14 mouse cellular contexts compared by ENCODE assay signal in the genomic region with DNA sequence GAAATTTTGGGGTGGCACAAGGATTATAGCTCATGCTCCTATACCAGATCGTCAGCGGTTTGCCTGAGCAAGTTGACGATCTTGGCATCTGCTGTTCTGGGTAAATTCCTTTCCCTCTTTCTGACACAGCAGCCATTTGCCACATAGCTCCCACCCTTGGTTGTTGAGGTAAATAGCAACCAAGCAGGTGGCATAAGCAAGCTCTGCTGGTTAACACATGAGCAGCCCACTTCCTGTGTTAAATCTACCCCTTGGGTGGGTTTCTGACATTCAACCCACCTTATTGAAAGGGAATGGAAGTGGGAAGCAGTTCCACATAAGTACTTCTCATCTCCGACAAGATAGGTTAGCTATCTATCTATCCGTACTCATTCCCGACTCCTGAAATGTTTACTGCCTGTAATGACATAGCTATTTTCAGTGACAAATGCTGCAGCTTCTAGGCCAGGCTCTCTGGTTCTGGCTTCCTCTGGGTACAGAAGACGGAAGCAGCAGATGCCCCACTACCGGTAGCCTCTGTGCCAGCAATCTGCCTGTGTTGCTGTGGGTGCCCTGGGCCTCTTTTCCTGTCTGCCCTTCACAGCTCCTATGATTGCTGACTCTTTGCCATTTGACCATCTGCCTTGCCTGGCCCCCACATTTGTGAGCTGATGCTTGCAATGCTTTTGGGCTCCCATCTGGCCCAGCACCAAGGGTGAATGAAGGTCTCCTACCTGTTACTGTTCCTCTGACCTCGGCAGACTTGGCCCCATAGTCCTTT. TPM values are rescaled to one million over a fixed set of nuclear protein-coding genes. Genes with fewer than 3 reads are reported as not detected.
A peak's percentile ranks its signal among the peaks of the same experiment; 100 is the strongest.
DNase-seq lines count a peak whose midpoint lies in the region; ATAC-seq and TF ChIP-seq lines count a peak whose summit lies in the region.
"Had no signal": no experiment of that assay in that cellular context is flagged by ENCODE, and none has a peak within 500 bp of the region (broad histone marks: within the 10 kb centered on the region; RNA-seq: fewer than 3 reads in every experiment).

No protein-coding gene starts in this region.

- no peak overlapping the region for H3K9ac ChIP-seq in intestine, postnatal 0 days (ENCODE audit: low read depth, low read length)
- H3K9ac ChIP-seq: neural tube, embryonic 12.5 days had no signal

- H3K27ac ChIP-seq in kidney, adult 2 months (ENCODE audit: insufficient read depth, low read depth, low read length) = no peak overlapping the region
- H3K27ac ChIP-seq in intestine, postnatal 0 days (ENCODE audit: low read depth, low read length) = no peak overlapping the region
- H3K27ac ChIP-seq: kidney, postnatal 0 days; neural tube, embryonic 12.5 days had no signal

- H3K27me3 ChIP-seq in kidney, adult 2 months (replicated peaks; ENCODE audit: control insufficient read depth, insufficient read depth, low read length) = no peaks in the 10 kb centered on the region
- no peaks in the 10 kb centered on the region for H3K27me3 ChIP-seq in intestine, postnatal 0 days (replicated peaks; ENCODE audit: control insufficient read depth, insufficient read depth, low read length)
- H3K27me3 ChIP-seq: neural tube, embryonic 12.5 days had no signal

- TF ChIP-seq CTCF in kidney, adult 2 months (conservative IDR thresholded peaks at IDR 0.05; ENCODE audit: insufficient read depth, insufficient read length, low read depth, low read length) = no peak
- TF ChIP-seq CTCF in intestine, postnatal 0 days (IDR thresholded peaks at IDR 0.05; ENCODE audit: low read depth) = no peak

- ATAC-seq in intestine, postnatal 0 days = no peak

- DNase-seq in heart, adult 11 months = peak; percentile 91
- no peak for DNase-seq in heart, postnatal 36 days
- DNase-seq in CD4-positive, CD25-positive, alpha-beta regulatory T cell, adult 2 months (ENCODE audit: low read depth, low spot score) = peak; percentile 53
- DNase-seq in cerebellum, postnatal 10 days = peak; percentile 83 to 87
- DNase-seq in naive thymus-derived CD4-positive, alpha-beta T cell, adult 2 months (ENCODE audit: low read depth) = peak; percentile 70
- DNase-seq in kidney, adult 2 months = no peak
- no peak for DNase-seq in kidney, postnatal 10 days

- no peaks in the 10 kb centered on the region for H3K9me3 ChIP-seq in intestine, postnatal 0 days (ENCODE audit: control insufficient read depth)
- H3K9me3 ChIP-seq: neural tube, embryonic 12.5 days had no signal

- WGBS in kidney, adult 2 months = 77% methylated on average over 9 of the region's 9 CpGs
- 69% methylated on average over 9 of the region's 9 CpGs for WGBS in intestine, postnatal 0 days

- H3K36me3 ChIP-seq in kidney, adult 2 months (ENCODE audit: control insufficient read depth, insufficient read depth, low read length) = no peaks in the 10 kb centered on the region
- H3K36me3 ChIP-seq in intestine, postnatal 0 days (ENCODE audit: control insufficient read depth, insufficient read depth) = no peaks in the 10 kb centered on the region
- H3K36me3 ChIP-seq: neural tube, embryonic 12.5 days had no signal

- H3K4me2 ChIP-seq in intestine, postnatal 0 days (replicated peaks; ENCODE audit: low read depth) = no peak overlapping the region
- H3K4me2 ChIP-seq: heart, embryonic 11.5 days; neural tube, embryonic 12.5 days had no signal

- intact Hi-C loops in heart, postnatal 36 days (cut with DNase I) = loop anchor here (10.0 kb wide), 1 partner anchor 351 kb away; no protein-coding TSS in a partner anchor

- H3K4me3 ChIP-seq in kidney, adult 2 months (ENCODE audit: insufficient read depth, low read depth, low read length) = no peak overlapping the region
- no peak overlapping the region for H3K4me3 ChIP-seq in intestine, postnatal 0 days (ENCODE audit: low read depth, low read length)
- H3K4me3 ChIP-seq: neural tube, embryonic 12.5 days had no signal

- TF ChIP-seq POLR2A in kidney, adult 2 months (IDR thresholded peaks at IDR 0.05; ENCODE audit: low read depth, low read length) = no peak

- H3K4me1 ChIP-seq in kidney, adult 2 months (ENCODE audit: control insufficient read depth, insufficient read depth, low read length) = no peaks in the 10 kb centered on the region; the same call in 1 of the 2 replicates
- H3K4me1 ChIP-seq in intestine, postnatal 0 days (replicated peaks; ENCODE audit: control insufficient read depth, insufficient read depth, low read length) = no peaks in the 10 kb centered on the region
- H3K4me1 ChIP-seq: neural tube, embryonic 12.5 days had no signal

RNA-seq across cellular contexts. Expression of a gene that starts 5.9 kb away (rescaled TPM):
- 10 to 100 TPM; 57.9 to 62.6 TPM for total RNA-seq in heart, postnatal 36 days (2021)
- polyA plus RNA-seq in kidney, adult 2 months (2012; rRNA removed) = 90.0 and 94.2 TPM in 2 replicates
- polyA plus RNA-seq in intestine, postnatal 0 days (2015; fragmentation: Nextera tagmentation; extraction: Ambion mirVana) = 50.9 and 54.8 TPM in 2 replicates

RNA-seq across cellular contexts. Expression of a gene that starts 19.1 kb away (rescaled TPM):
- total RNA-seq in heart, postnatal 36 days (2021) = under 1 TPM; 0.54 to 0.89 TPM
- 0.05 TPM in 2 replicates for polyA plus RNA-seq in kidney, adult 2 months (2012; rRNA removed)
- polyA plus RNA-seq in intestine, postnatal 0 days (2015; fragmentation: Nextera tagmentation; extraction: Ambion mirVana) = 0.05 and 0.12 TPM in 2 replicates
- polyA plus RNA-seq: kidney, postnatal 0 days had no signal

RNA-seq across cellular contexts. Expression of a gene that starts 29.5 kb away (rescaled TPM):
- total RNA-seq in heart, postnatal 36 days (2021) = under 1 TPM; 0.16 to 0.33 TPM
- polyA plus RNA-seq in kidney, adult 2 months (2012; rRNA removed) = 17.0 and 20.0 TPM in 2 replicates
- polyA plus RNA-seq in intestine, postnatal 0 days (2015; fragmentation: Nextera tagmentation; extraction: Ambion mirVana) = 13.3 and 13.7 TPM in 2 replicates

RNA-seq across cellular contexts. Expression of a gene that starts 56.5 kb away (rescaled TPM):
- not detected for total RNA-seq in heart, postnatal 36 days (2021)
- not detected in 2 replicates for polyA plus RNA-seq in kidney, adult 2 months (2012; rRNA removed)
- polyA plus RNA-seq in intestine, postnatal 0 days (2015; fragmentation: Nextera tagmentation; extraction: Ambion mirVana) = not detected in 2 replicates
- polyA plus RNA-seq: forebrain, embryonic 11.5 days; heart, embryonic 11.5 days; kidney, postnatal 0 days; lung, embryonic 16.5 days; neural tube, embryonic 12.5 days; small intestine, adult 2 months had no signal

RNA-seq across cellular contexts. Expression of a gene that starts 57.1 kb away (rescaled TPM):
- 1 to 10 TPM; 4.3 to 5.8 TPM for total RNA-seq in heart, postnatal 36 days (2021)
- 0.04 and 0.86 TPM in 2 replicates for polyA plus RNA-seq in kidney, adult 2 months (2012; rRNA removed)
- 0.12 and 0.18 TPM in 2 replicates for polyA plus RNA-seq in intestine, postnatal 0 days (2015; fragmentation: Nextera tagmentation; extraction: Ambion mirVana)

Comparison
In these comparisons a context has a peak if more than half of its experiments do, and no peak if none do; other contexts are left out.
1. DNase-seq: peak in heart, adult 11 months (single experiment), CD4-positive, CD25-positive, alpha-beta regulatory T cell, adult 2 months (single experiment), cerebellum, postnatal 10 days (2 of 2) and naive thymus-derived CD4-positive, alpha-beta T cell, adult 2 months (single experiment); none in heart, postnatal 36 days (0 of 2), kidney, adult 2 months (single experiment) and kidney, postnatal 10 days (single experiment).